Mouse (Mus musculus): Measurements from ENCODE around the gene Naa20. TPM values are rescaled to one million over a fixed set of nuclear protein-coding genes. Genes with fewer than 3 reads are reported as not detected.
A peak's percentile ranks its signal among the peaks of the same experiment; 100 is the strongest.
"Not testable (repeated sequence)": the region's sequence is repeated elsewhere in the genome, so short reads cannot be mapped to it uniquely, and the experiment has no call there.

Naa20 gene
- polyA plus RNA-seq, 2 experiments: 29.9 to 70.2 TPM

DNA sequence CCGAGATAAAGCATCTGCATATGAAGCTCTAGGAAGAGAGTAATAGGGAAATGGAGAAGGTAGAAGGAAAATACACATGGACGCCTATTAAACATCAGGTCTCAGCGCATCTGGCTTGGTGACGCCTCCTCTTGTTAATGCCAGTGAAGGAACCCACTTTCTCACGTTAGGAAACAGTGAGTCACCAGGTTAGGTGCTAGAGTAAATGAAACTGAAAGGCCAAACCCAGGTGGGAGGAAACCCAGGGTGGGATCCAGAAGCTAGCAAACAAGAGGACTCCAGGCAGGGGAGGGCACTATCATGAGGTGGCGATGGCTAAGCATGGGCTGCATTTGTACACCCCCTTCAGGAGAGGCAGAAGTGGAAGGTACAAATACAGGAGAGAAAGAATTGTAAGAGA, 3.3 kb downstream of the Naa20 start:
- Histone ChIP-seq H3K27me3 (ENCODE audit: control insufficient read depth, insufficient read depth, low read length) (no peaks in the 10 kb centered on the region), H3K27ac (no peak overlapping the region), H3K4me2 (ENCODE audit: low read depth) (no peak overlapping the region), H3K36me3 (replicated peaks; ENCODE audit: control insufficient read depth, insufficient read depth, low read depth) (peaks cover 12% of the 10 kb centered on the region), H3K4me1 (replicated peaks; ENCODE audit: control insufficient read depth in 2 of 2, insufficient read depth in 2 of 2, low read length in 1 of 2) (peaks cover 3 to 10% of the 10 kb centered on the region in 2 experiments), H3K9ac (replicated peaks) (no peak overlapping the region), H3K4me3 (ENCODE audit: insufficient read depth in 1 of 2, low read depth in 2 of 2, low read length in 2 of 2) (no peak overlapping the region), H3K9me3 (ENCODE audit: control insufficient read depth, low read length) (no peaks in the 10 kb centered on the region)
- WGBS (ENCODE audit: insufficient replicate concordance): 68% methylated on average over 6 of the region's 6 CpGs
- DNase-seq (ENCODE audit: low read depth in 3 of 3, low spot score in 3 of 3) (no peak), ATAC-seq (ENCODE audit: insufficient read depth) (no peak)
- no peak for TF ChIP-seq CTCF (IDR thresholded peaks at IDR 0.05; ENCODE audit: low read depth)
- TF ChIP-seq EP300 (IDR thresholded peaks at IDR 0.05; ENCODE audit: low read depth): no peak

DNA sequence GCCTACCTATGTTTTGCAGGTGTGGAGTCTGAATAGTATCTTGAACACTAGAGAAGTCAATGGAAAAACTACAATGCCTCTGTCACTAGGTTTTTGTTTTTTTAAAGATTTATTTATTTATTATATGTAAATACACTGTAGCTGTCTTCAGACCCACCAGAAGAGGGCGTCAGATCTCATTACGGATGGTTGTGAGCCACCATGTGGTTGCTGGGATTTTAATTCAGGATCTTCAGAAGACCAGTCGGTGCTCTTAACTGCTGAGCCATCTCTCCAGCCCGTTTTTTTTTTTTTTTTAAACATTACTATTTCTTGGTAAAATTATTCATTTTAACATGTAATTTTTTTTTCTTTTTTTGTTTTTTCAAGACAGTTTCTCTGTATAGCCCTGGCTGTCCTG, 4.0 kb downstream of the Naa20 start:
- H3K9ac ChIP-seq (replicated peaks); H3K27ac ChIP-seq; H3K4me3 ChIP-seq (ENCODE audit: insufficient read depth in 1 of 2, low read depth in 2 of 2, low read length in 2 of 2); H3K4me2 ChIP-seq (ENCODE audit: low read depth); H3K27me3 ChIP-seq (ENCODE audit: control insufficient read depth, insufficient read depth, low read length); ATAC-seq (ENCODE audit: insufficient read depth); H3K9me3 ChIP-seq (ENCODE audit: control insufficient read depth, low read length); DNase-seq (ENCODE audit: low read depth in 3 of 3, low spot score in 3 of 3): not testable (repeated sequence)
- Histone ChIP-seq H3K36me3 (replicated peaks; ENCODE audit: control insufficient read depth, insufficient read depth, low read depth) (peaks cover 19% of the 10 kb centered on the region), H3K4me1 (replicated peaks; ENCODE audit: control insufficient read depth in 2 of 2, insufficient read depth in 2 of 2, low read length in 1 of 2) (peaks cover 3 to 10% of the 10 kb centered on the region in 2 experiments)
- TF ChIP-seq CTCF (IDR thresholded peaks at IDR 0.05; ENCODE audit: low read depth): peak; percentile 30; the same call in 1 of the 2 replicates
- 23% methylated on average over 4 of the region's 4 CpGs for WGBS (ENCODE audit: insufficient replicate concordance)

DNA sequence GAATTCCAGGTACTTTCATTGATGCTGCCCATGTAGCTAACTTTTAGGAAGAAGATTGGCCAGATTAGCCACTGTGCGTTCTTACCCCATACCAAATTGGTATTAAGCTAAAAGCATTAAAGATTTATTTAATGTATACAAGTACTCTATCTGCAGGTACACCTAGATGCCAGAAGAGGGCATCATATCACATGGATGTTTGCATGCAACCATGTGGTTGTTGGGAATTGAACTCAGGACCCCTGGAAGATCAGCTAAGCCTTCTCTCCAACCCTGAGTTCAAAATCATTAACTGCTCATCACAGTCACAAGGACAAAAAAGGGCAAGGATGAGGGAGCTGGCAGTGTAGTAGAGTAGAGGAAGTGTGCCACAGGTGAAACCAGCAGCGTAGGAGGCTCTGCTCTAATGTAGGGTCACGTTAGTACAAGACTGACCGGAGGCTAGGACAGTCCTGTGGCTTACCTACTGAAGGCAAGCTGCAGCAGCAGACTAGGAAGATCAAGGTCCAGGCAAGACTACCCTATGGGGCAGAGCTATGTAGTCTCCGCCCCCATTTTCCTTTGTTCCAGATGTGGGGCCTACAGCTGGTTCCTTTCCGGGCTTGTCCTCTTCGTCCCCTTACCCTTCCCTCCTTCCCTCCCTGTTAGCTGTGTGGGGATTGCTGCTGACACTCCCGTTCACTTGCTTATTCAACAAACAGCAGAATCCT, 19.2 kb downstream of the Naa20 start:
- 82% methylated on average over 8 of the region's 8 CpGs for WGBS (ENCODE audit: insufficient replicate concordance)
- Histone ChIP-seq H3K27ac (no peak overlapping the region), H3K4me3 (ENCODE audit: insufficient read depth in 1 of 2, low read depth in 2 of 2, low read length in 2 of 2) (no peak overlapping the region), H3K9me3 (ENCODE audit: control insufficient read depth, low read length) (no peaks in the 10 kb centered on the region), H3K9ac (replicated peaks) (no peak overlapping the region), H3K27me3 (ENCODE audit: control insufficient read depth, insufficient read depth, low read length) (no peaks in the 10 kb centered on the region), H3K36me3 (replicated peaks; ENCODE audit: control insufficient read depth, insufficient read depth, low read depth) (peaks cover 49% of the 10 kb centered on the region), H3K4me2 (ENCODE audit: low read depth) (no peak overlapping the region), H3K4me1 (replicated peaks; ENCODE audit: control insufficient read depth in 2 of 2, insufficient read depth in 2 of 2, low read length in 1 of 2) (no peaks in the 10 kb centered on the region)
- ATAC-seq (ENCODE audit: insufficient read depth) (no peak), DNase-seq (ENCODE audit: low read depth in 3 of 3, low spot score in 3 of 3) (no peak)
- TF ChIP-seq EP300 (IDR thresholded peaks at IDR 0.05; ENCODE audit: low read depth) (no peak), CTCF (IDR thresholded peaks at IDR 0.05; ENCODE audit: low read depth) (no peak)

DNA sequence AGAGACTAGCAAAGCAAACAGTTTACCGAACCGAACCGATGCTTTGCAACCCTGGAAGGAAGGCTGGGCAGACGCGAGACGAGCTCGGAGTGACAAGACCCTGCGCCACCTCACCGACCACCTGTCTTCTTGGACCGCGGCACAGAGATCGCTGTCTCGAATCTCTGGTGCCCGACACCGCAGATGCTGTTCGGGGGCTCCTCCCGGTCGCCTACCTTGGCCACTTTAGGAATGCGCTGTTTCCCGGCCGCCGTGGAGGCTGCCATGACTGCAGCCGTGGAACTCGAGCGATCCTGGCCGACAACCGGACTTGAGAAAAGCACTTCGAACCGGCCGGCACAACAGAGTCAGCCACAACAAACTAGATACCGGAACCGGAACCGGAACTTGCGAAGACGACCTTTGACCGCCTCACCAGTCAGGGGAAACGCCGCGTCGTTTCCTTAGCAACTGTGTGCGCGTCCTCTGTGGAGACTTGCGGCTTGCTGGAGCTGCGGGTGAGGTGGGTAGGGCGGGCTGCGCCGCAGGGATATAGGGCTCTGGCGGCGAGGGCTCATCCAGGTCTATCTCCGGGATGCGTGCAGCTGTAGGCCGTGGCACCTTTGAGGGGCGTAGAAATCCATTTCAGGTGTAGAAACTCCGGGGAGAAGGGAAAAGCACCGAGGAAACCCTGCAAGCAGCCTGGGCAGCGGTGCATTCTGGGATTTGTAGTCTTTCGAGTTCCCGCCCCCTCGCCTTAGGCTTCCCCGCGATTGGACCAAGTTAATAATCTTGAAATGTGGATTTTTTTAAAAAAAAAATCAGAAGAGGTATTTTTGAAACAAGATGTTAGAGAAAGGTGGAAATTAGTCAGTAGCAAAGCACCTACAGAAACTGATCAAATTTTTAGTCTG, 32.7 kb downstream of the Naa20 start, which contains the start of the genes Cfap61 and Crnkl1:
Gene Cfap61 (plus strand): TSS at position 446 of the 893 bp plus-strand sequence.
Gene Crnkl1 (minus strand): TSS at position 676 of the 893 bp plus-strand sequence.
- Histone ChIP-seq H3K9me3 (ENCODE audit: control insufficient read depth, low read length) (no peaks in the 10 kb centered on the region), H3K36me3 (replicated peaks; ENCODE audit: control insufficient read depth, insufficient read depth, low read depth) (peaks cover 14% of the 10 kb centered on the region), H3K27me3 (ENCODE audit: control insufficient read depth, insufficient read depth, low read length) (no peaks in the 10 kb centered on the region), H3K27ac (peak within 1 kb of the TSS; percentile 54), H3K4me3 (ENCODE audit: insufficient read depth in 1 of 2, low read depth in 2 of 2, low read length in 2 of 2) (peak within 1 kb of the TSS; percentile 79 to 93), H3K4me2 (ENCODE audit: low read depth) (peak within 1 kb of the TSS; percentile 89), H3K4me1 (replicated peaks; ENCODE audit: control insufficient read depth in 2 of 2, insufficient read depth in 2 of 2, low read length in 1 of 2) (peaks cover 5 to 8% of the 10 kb centered on the region in 2 experiments; a peak in 2 of 4 replicates), H3K9ac (replicated peaks) (peak within 1 kb of the TSS; percentile 84)
- TF ChIP-seq EP300 (IDR thresholded peaks at IDR 0.05; ENCODE audit: low read depth): no peak
- WGBS (ENCODE audit: insufficient replicate concordance): under 1% methylated on average over 61 of the region's 61 CpGs
- DNase-seq (ENCODE audit: low read depth in 3 of 3, low spot score in 3 of 3) (peak; percentile 88 to 90 (median 89)), ATAC-seq (ENCODE audit: insufficient read depth) (peak; percentile 98)

DNA sequence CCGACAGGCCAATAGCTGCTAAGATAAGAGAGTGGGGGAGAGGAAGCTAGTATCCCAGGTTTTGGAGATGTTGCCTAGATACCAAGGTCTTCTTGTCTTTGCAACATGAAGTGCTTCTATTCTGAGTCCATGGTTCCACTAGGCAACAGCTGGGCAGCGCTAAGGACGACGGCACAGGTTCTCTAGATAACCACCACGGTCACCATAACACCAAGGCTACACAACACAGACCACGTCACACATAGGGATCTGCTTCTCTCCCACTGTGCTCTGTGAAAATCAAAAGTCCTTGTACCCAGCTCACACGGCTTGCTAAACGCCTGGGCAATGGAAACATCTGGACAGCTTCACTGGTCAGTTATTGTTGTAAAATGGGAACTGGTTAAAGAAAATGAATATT, 35.1 kb downstream of the Naa20 start:
- no peak for DNase-seq (ENCODE audit: low read depth in 3 of 3, low spot score in 3 of 3)
- H3K27me3 ChIP-seq (ENCODE audit: control insufficient read depth, insufficient read depth, low read length): no peaks in the 10 kb centered on the region
- H3K27ac ChIP-seq: no peak overlapping the region
- no peak for ATAC-seq (ENCODE audit: insufficient read depth)
- WGBS (ENCODE audit: insufficient replicate concordance): 59% methylated on average over 8 of the region's 8 CpGs
- peaks cover 5 to 8% of the 10 kb centered on the region in 2 experiments; a peak in 2 of 4 replicates for H3K4me1 ChIP-seq (replicated peaks; ENCODE audit: control insufficient read depth in 2 of 2, insufficient read depth in 2 of 2, low read length in 1 of 2)
- no peak overlapping the region for H3K4me2 ChIP-seq (ENCODE audit: low read depth)
- H3K9ac ChIP-seq (replicated peaks): no peak overlapping the region
- no peaks in the 10 kb centered on the region for H3K9me3 ChIP-seq (ENCODE audit: control insufficient read depth, low read length)
- no peak overlapping the region for H3K4me3 ChIP-seq (ENCODE audit: insufficient read depth in 1 of 2, low read depth in 2 of 2, low read length in 2 of 2)
- peaks cover 3% of the 10 kb centered on the region; the same call in 1 of the 2 replicates for H3K36me3 ChIP-seq (replicated peaks; ENCODE audit: control insufficient read depth, insufficient read depth, low read depth)
- TF ChIP-seq EP300 (IDR thresholded peaks at IDR 0.05; ENCODE audit: low read depth) (no peak), CTCF (IDR thresholded peaks at IDR 0.05; ENCODE audit: low read depth) (no peak)
